Mouse (Mus musculus) midbrain, embryonic 15.5 days (tissue): ENCODE measurements around the gene Tmem114. TPM values are rescaled to one million over a fixed set of nuclear protein-coding genes. Genes with fewer than 3 reads are reported as not detected.
A peak's percentile ranks its signal among the peaks of the same experiment; 100 is the strongest.

ENCODE experiments used
- ATAC-seq: fragments of 200-750 bp; cut with Nextera tagmentation; replicated peaks from 2 replicates; pipeline ENCODE4 v1.8.0; 2017; ENCODE audit warnings: moderate TSS enrichment
- H3K27ac ChIP-seq: fragments of 300-500 bp; sonication (generic); 2 replicates; pipeline ENCODE4 v1.5.1; 2015; ENCODE audit warnings: mild to moderate bottlenecking, inconsistent platforms
- H3K27me3 ChIP-seq: fragments of 300-500 bp; sonication (generic); replicated peaks from 2 replicates; pipeline ENCODE4 v1.6.1; 2015; ENCODE audit warnings: inconsistent platforms
- H3K36me3 ChIP-seq: fragments of 300-500 bp; sonication (generic); replicated peaks from 2 replicates; pipeline ENCODE4 v1.6.1; 2015; ENCODE audit warnings: inconsistent platforms
- H3K4me1 ChIP-seq: fragments of 300-500 bp; sonication (generic); 2 replicates; pipeline ENCODE4 v1.6.1; 2015; ENCODE audit warnings: inconsistent platforms
- H3K4me2 ChIP-seq: fragments of 300-500 bp; sonication (generic); 2 replicates; pipeline ENCODE4 v1.6.1; 2015; ENCODE audit warnings: inconsistent platforms, mild to moderate bottlenecking, moderate library complexity
- H3K4me3 ChIP-seq: fragments of 300-500 bp; sonication (generic); 2 replicates; pipeline ENCODE4 v1.5.1; 2015; ENCODE audit warnings: mild to moderate bottlenecking, inconsistent platforms
- H3K9ac ChIP-seq: fragments of 300-500 bp; sonication (generic); 2 replicates; pipeline ENCODE4 v1.6.1; 2015; ENCODE audit warnings: mild to moderate bottlenecking, inconsistent platforms
- H3K9me3 ChIP-seq: fragments of 300-500 bp; sonication (generic); 2 replicates; pipeline ENCODE4 v1.6.1; 2016; ENCODE audit warnings: inconsistent platforms
- WGBS: fragments of 180-500 bp; shearing (Covaris S2); methylation state at CpG from one replicate; pipeline ENCODE4 v1.1.7; 2015; ENCODE audit warnings: mixed read lengths; 5-methylcytosine and 5-hydroxymethylcytosine counted together
- polyA plus RNA-seq: library from polyadenylated mRNA; unstranded; fragments of >200 nt; fragmentation: Nextera tagmentation; extraction: Ambion mirVana; gene quantifications from 2 replicates; pipeline ENCODE4 v1.2.1, GENCODE M21; 2015

Tmem114 gene
- polyA plus RNA-seq, 1 experiment from 2014 or later = 0.27 TPM

GRCm38 (mm10) chr16:8424161-8424970, 570 bp downstream of the Tmem114 start:
- H3K27me3 ChIP-seq = peaks cover 40% of the 10 kb centered on the region
- H3K27ac ChIP-seq = no peak overlapping the region
- peaks cover 10% of the 10 kb centered on the region for H3K4me1 ChIP-seq
- H3K9me3 ChIP-seq = no peaks in the 10 kb centered on the region
- H3K4me3 ChIP-seq = peak overlapping the region; percentile 42
- ATAC-seq = no peak
- peak overlapping the region; percentile 35; the same call in 1 of the 2 replicates for H3K9ac ChIP-seq
- WGBS = 4% methylated on average over 43 of the region's 43 CpGs
- no peaks in the 10 kb centered on the region for H3K36me3 ChIP-seq
- peak overlapping the region; percentile 71 for H3K4me2 ChIP-seq

- Histone ChIP-seq H3K4me1 (peaks cover 10% of the 10 kb centered on the region), H3K27me3 (peaks cover 40% of the 10 kb centered on the region), H3K9me3 (no peaks in the 10 kb centered on the region), H3K9ac (no peak overlapping the region), H3K36me3 (no peaks in the 10 kb centered on the region), H3K4me3 (0 out of 2 replicates have a peak overlapping the region, but pooled peaks have one; percentile 42), H3K27ac (no peak overlapping the region), H3K4me2 (peak overlapping the region; percentile 71; the same call in 1 of the 2 replicates)
- no peak for ATAC-seq
- 53% methylated on average over 7 of the region's 7 CpGs for WGBS
Observed at GRCm38 (mm10) chr16:8423626-8424114, 1.3 kb downstream of the Tmem114 start.

GRCm38 (mm10) chr16:8420842-8421241, 4.1 kb downstream of the Tmem114 start:
- no peaks in the 10 kb centered on the region for H3K36me3 ChIP-seq
- H3K4me1 ChIP-seq = peaks cover 18% of the 10 kb centered on the region
- no peak overlapping the region for H3K27ac ChIP-seq
- H3K9ac ChIP-seq = no peak overlapping the region
- peaks cover 26% of the 10 kb centered on the region for H3K27me3 ChIP-seq
- no peak overlapping the region for H3K4me2 ChIP-seq
- WGBS = 79% methylated on average over 4 of the region's 4 CpGs
- no peaks in the 10 kb centered on the region for H3K9me3 ChIP-seq
- no peak for ATAC-seq
- no peak overlapping the region for H3K4me3 ChIP-seq

- ATAC-seq = no peak
- WGBS = 80% methylated on average over 10 of the region's 10 CpGs
- Histone ChIP-seq H3K4me1 (peaks cover 18% of the 10 kb centered on the region), H3K4me3 (no peak overlapping the region), H3K9me3 (no peaks in the 10 kb centered on the region), H3K27ac (no peak overlapping the region), H3K9ac (no peak overlapping the region), H3K27me3 (peaks cover 22% of the 10 kb centered on the region), H3K36me3 (no peaks in the 10 kb centered on the region), H3K4me2 (no peak overlapping the region)
Observed at GRCm38 (mm10) chr16:8420381-8420780, 4.6 kb downstream of the Tmem114 start.

GRCm38 (mm10) chr16:8419666-8420065, 5.3 kb downstream of the Tmem114 start:
- 93% methylated on average over 8 of the region's 8 CpGs for WGBS
- Histone ChIP-seq H3K4me3 (no peak overlapping the region), H3K27me3 (peaks cover 15% of the 10 kb centered on the region), H3K4me2 (no peak overlapping the region), H3K9me3 (no peaks in the 10 kb centered on the region), H3K36me3 (no peaks in the 10 kb centered on the region), H3K9ac (no peak overlapping the region), H3K27ac (no peak overlapping the region), H3K4me1 (peaks cover 14% of the 10 kb centered on the region)
- ATAC-seq = no peak

- no peaks in the 10 kb centered on the region for H3K27me3 ChIP-seq
- H3K4me1 ChIP-seq = peaks cover 7% of the 10 kb centered on the region; the same call in 1 of the 2 replicates
- no peak overlapping the region for H3K4me2 ChIP-seq
- 96% methylated on average over 3 of the region's 3 CpGs for WGBS
- ATAC-seq = no peak
- no peaks in the 10 kb centered on the region for H3K9me3 ChIP-seq
- H3K9ac ChIP-seq = no peak overlapping the region
- no peaks in the 10 kb centered on the region for H3K36me3 ChIP-seq
- H3K27ac ChIP-seq = no peak overlapping the region
- H3K4me3 ChIP-seq = no peak overlapping the region
Observed at GRCm38 (mm10) chr16:8418126-8418525, 6.8 kb downstream of the Tmem114 start.

GRCm38 (mm10) chr16:8417011-8417720, 7.8 kb downstream of the Tmem114 start:
- Histone ChIP-seq H3K9me3 (no peaks in the 10 kb centered on the region), H3K4me2 (no peak overlapping the region), H3K4me3 (no peak overlapping the region), H3K4me1 (peaks cover 10% of the 10 kb centered on the region; the same call in 1 of the 2 replicates), H3K27me3 (no peaks in the 10 kb centered on the region), H3K27ac (no peak overlapping the region), H3K9ac (no peak overlapping the region), H3K36me3 (no peaks in the 10 kb centered on the region)
- no peak for ATAC-seq
- WGBS = 59% methylated on average over 20 of the region's 20 CpGs

- no peak for ATAC-seq
- Histone ChIP-seq H3K9ac (no peak overlapping the region), H3K9me3 (no peaks in the 10 kb centered on the region), H3K4me1 (peaks cover 10% of the 10 kb centered on the region; the same call in 1 of the 2 replicates), H3K36me3 (no peaks in the 10 kb centered on the region), H3K27ac (no peak overlapping the region), H3K27me3 (0 out of 2 replicates have a peak, but pooled peaks cover 7% of the 10 kb centered on the region), H3K4me2 (no peak overlapping the region), H3K4me3 (no peak overlapping the region)
- WGBS = 83% methylated on average over 8 of the region's 8 CpGs
Observed at GRCm38 (mm10) chr16:8415996-8416395, 8.9 kb downstream of the Tmem114 start.

- H3K4me3 ChIP-seq = no peak overlapping the region
- H3K27ac ChIP-seq = no peak overlapping the region
- H3K36me3 ChIP-seq = no peaks in the 10 kb centered on the region
- ATAC-seq = no peak
- no peaks in the 10 kb centered on the region for H3K9me3 ChIP-seq
- WGBS = 69% methylated on average over 8 of the region's 8 CpGs
- no peak overlapping the region for H3K9ac ChIP-seq
- no peak overlapping the region for H3K4me2 ChIP-seq
- peaks cover 15% of the 10 kb centered on the region; the same call in 1 of the 2 replicates for H3K4me1 ChIP-seq
- 0 out of 2 replicates have a peak, but pooled peaks cover 7% of the 10 kb centered on the region for H3K27me3 ChIP-seq
Observed at GRCm38 (mm10) chr16:8413441-8413840, 11.5 kb downstream of the Tmem114 start.

GRCm38 (mm10) chr16:8412213-8412612, 12.7 kb downstream of the Tmem114 start:
- Histone ChIP-seq H3K9me3 (no peaks in the 10 kb centered on the region), H3K36me3 (no peaks in the 10 kb centered on the region), H3K9ac (no peak overlapping the region), H3K4me2 (no peak overlapping the region), H3K4me1 (peaks cover 12% of the 10 kb centered on the region; the same call in 1 of the 2 replicates), H3K27ac (no peak overlapping the region), H3K27me3 (0 out of 2 replicates have a peak, but pooled peaks cover 7% of the 10 kb centered on the region), H3K4me3 (no peak overlapping the region)
- ATAC-seq = peak; percentile 65
- 12% methylated on average over 7 of the region's 7 CpGs for WGBS

- H3K4me2 ChIP-seq = 0 out of 2 replicates have a peak overlapping the region, but pooled peaks have one; percentile 11
- H3K27me3 ChIP-seq = 0 out of 2 replicates have a peak, but pooled peaks cover 7% of the 10 kb centered on the region
- no peak overlapping the region for H3K27ac ChIP-seq
- no peak overlapping the region for H3K9ac ChIP-seq
- 26% methylated on average over 10 of the region's 10 CpGs for WGBS
- peaks cover 8% of the 10 kb centered on the region; the same call in 1 of the 2 replicates for H3K4me1 ChIP-seq
- no peaks in the 10 kb centered on the region for H3K36me3 ChIP-seq
- H3K4me3 ChIP-seq = no peak overlapping the region
- ATAC-seq = peak; percentile 41; the same call in 1 of the 2 replicates
- no peaks in the 10 kb centered on the region for H3K9me3 ChIP-seq
Observed at GRCm38 (mm10) chr16:8409197-8409596, 15.7 kb downstream of the Tmem114 start.

GRCm38 (mm10) chr16:8406708-8407107, 18.2 kb downstream of the Tmem114 start:
- 2% methylated on average over 6 of the region's 6 CpGs for WGBS
- no peaks in the 10 kb centered on the region for H3K36me3 ChIP-seq
- peaks cover 6% of the 10 kb centered on the region; the same call in 1 of the 2 replicates for H3K4me1 ChIP-seq
- H3K27ac ChIP-seq = no peak overlapping the region
- H3K9ac ChIP-seq = no peak overlapping the region
- H3K9me3 ChIP-seq = no peaks in the 10 kb centered on the region
- H3K27me3 ChIP-seq = 0 out of 2 replicates have a peak, but pooled peaks cover 6% of the 10 kb centered on the region
- peak; percentile 53; the same call in 1 of the 2 replicates for ATAC-seq
- no peak overlapping the region for H3K4me3 ChIP-seq
- H3K4me2 ChIP-seq = no peak overlapping the region
